Comparison of ENCODE assay signal across 14 mouse cellular contexts in genomic region chr5:128904113-128904512, GRCm38 (mm10). TPM values are rescaled to one million over a fixed set of nuclear protein-coding genes. Genes with fewer than 3 reads are reported as not detected.
DNase-seq lines count a peak whose midpoint lies in the region; ATAC-seq and TF ChIP-seq lines count a peak whose summit lies in the region.
"Had no signal": no experiment of that assay in that cellular context is flagged by ENCODE, and none has a peak within 500 bp of the region (broad histone marks: within the 10 kb centered on the region; RNA-seq: fewer than 3 reads in every experiment).

No protein-coding gene starts in this region.

- peak; percentile 8 for DNase-seq in adrenal gland, adult 8-10 months
- no peak for DNase-seq in adrenal gland, postnatal 25 days
- peak; percentile 11 for DNase-seq in 3134 (ENCODE audit: extremely low read depth, insufficient read length, low spot score)
- DNase-seq in brain, embryonic 14.5 days (ENCODE audit: low read depth) = peak; percentile 59
- DNase-seq in spleen, postnatal 10 days (ENCODE audit: low spot score in 2 of 2) = no peak
- DNase-seq in right cerebral cortex, adult 18-20 months = no peak
- DNase-seq in layer of hippocampus, postnatal 36 days = no peak
- DNase-seq: cerebellum, postnatal 14 days; heart, adult 2 months; kidney, adult 18-20 months had no signal

- no peak overlapping the region for H3K4me2 ChIP-seq in midbrain, embryonic 12.5 days (replicated peaks)

- peak overlapping the region; percentile 31 for H3K27ac ChIP-seq in midbrain, embryonic 12.5 days (replicated peaks)
- H3K27ac ChIP-seq: heart, adult 2 months had no signal

- H3K4me1 ChIP-seq in midbrain, embryonic 12.5 days = peaks cover 16% of the 10 kb centered on the region

- H3K4me3 ChIP-seq in midbrain, embryonic 12.5 days = no peak overlapping the region
- H3K4me3 ChIP-seq: heart, adult 2 months had no signal

- peak; percentile 78 for ATAC-seq in midbrain, embryonic 12.5 days (ENCODE audit: low FRiP score, low read depth)

- no peak for TF ChIP-seq CTCF in brain, embryonic 14.5 days (IDR thresholded peaks at IDR 0.05; ENCODE audit: borderline replicate concordance, extremely low read depth, insufficient read depth, insufficient read length)

- H3K36me3 ChIP-seq in midbrain, embryonic 12.5 days = no peaks in the 10 kb centered on the region

- WGBS in midbrain, embryonic 12.5 days = 25% methylated on average over 5 of the region's 5 CpGs

- H3K9ac ChIP-seq in midbrain, embryonic 12.5 days (replicated peaks) = no peak overlapping the region

- no peak for TF ChIP-seq POLR2A in brain, embryonic 14.5 days (IDR thresholded peaks at IDR 0.05; ENCODE audit: borderline replicate concordance, extremely low read depth, insufficient read depth, insufficient read length, poor library complexity, severe bottlenecking)

- no peaks in the 10 kb centered on the region for H3K27me3 ChIP-seq in midbrain, embryonic 12.5 days

- no peaks in the 10 kb centered on the region for H3K9me3 ChIP-seq in midbrain, embryonic 12.5 days

RNA-seq across cellular contexts. Expression of gene Rimbp2, which starts 49.2 kb away (rescaled TPM):
- total RNA-seq in adrenal gland, adult 8-10 months (2022) = 10 to 100 TPM in 2 of 4 experiments, 1 to 10 TPM in 2; 5.3 to 12.5 (median 9.7) TPM
- total RNA-seq in adrenal gland, postnatal 25 days (2021) = 5.9 and 7.5 TPM in 2 replicates
- polyA plus RNA-seq in brain, embryonic 14.5 days (2012; rRNA removed) = 20.9 and 32.0 TPM in 2 replicates
- polyA plus RNA-seq in midbrain, embryonic 12.5 days (2016; fragmentation: Nextera tagmentation; extraction: Ambion mirVana) = 1.9 and 2.5 TPM in 2 replicates
- 100 to 1,000 TPM; 118 to 130 TPM for total RNA-seq in layer of hippocampus, postnatal 36 days (2021)
- total RNA-seq: neutrophil, adult 5-6 weeks had no signal
- polyA plus RNA-seq: C2C12; spleen, adult 2 months had no signal

Comparison
In these comparisons a context has a peak if more than half of its experiments do, and no peak if none do; other contexts are left out.
1. DNase-seq: peak in adrenal gland, adult 8-10 months (single experiment), 3134 (single experiment) and brain, embryonic 14.5 days (single experiment); none in adrenal gland, postnatal 25 days (single experiment), spleen, postnatal 10 days (0 of 2), right cerebral cortex, adult 18-20 months (single experiment) and layer of hippocampus, postnatal 36 days (0 of 2).
2. RNA of gene Rimbp2, which starts 49.2 kb away (total RNA-seq): 118 to 130 TPM in layer of hippocampus, postnatal 36 days; 5.3 to 12.5 TPM in adrenal gland, adult 8-10 months and 5.9 to 7.5 TPM in adrenal gland, postnatal 25 days; every median in the first group is over 4 times any median in the second.